Mouse (Mus musculus) lung, adult 2 months (tissue): ENCODE data around the gene Rybp. TPM values are rescaled to one million over a fixed set of nuclear protein-coding genes. Genes with fewer than 3 reads are reported as not detected.

ENCODE experiments used
- DNase-seq: peaks from one replicate; pipeline ENCODE4 v3.0.0; 2022
- H3K4me1 ChIP-seq: fragments of 200-500 bp; 2 replicates; pipeline ENCODE4 v1.6.1; 2011; ENCODE audit warnings: low read length; ENCODE audit not compliant: control insufficient read depth, insufficient read depth
- H3K4me3 ChIP-seq: fragments of 200-500 bp; replicated peaks from 2 replicates; pipeline ENCODE3; 2011; ENCODE audit warnings: low read depth, mild to moderate bottlenecking, control low read depth, low read length; ENCODE audit errors: extremely low read depth
- CTCF ChIP-seq: fragments of 200-500 bp; IDR thresholded peaks from 2 replicates; pipeline ENCODE4 v1.5.1; 2011; ENCODE audit warnings: mild to moderate bottlenecking, low read length, control low read depth; ENCODE audit not compliant: insufficient read depth
- POLR2A ChIP-seq: fragments of 200-500 bp; IDR thresholded peaks from 2 replicates; pipeline ENCODE4 v1.6.1; 2011; ENCODE audit warnings: low read depth, mild to moderate bottlenecking, control low read depth, low read length, borderline replicate concordance; ENCODE audit errors: extremely low read depth
- WGBS: fragments of 180-500 bp; shearing (Covaris S2); methylation state at CpG from one replicate; pipeline ENCODE4 v1.1.7; 2018; 5-methylcytosine and 5-hydroxymethylcytosine counted together
- polyA plus RNA-seq: library from polyadenylated mRNA; depleted of rRNA; stranded (reverse); fragments of >200 nt; gene quantifications from 2 replicates; pipeline ENCODE4 v1.2.3, GENCODE M21; 2012

Gene Rybp
- polyA plus RNA-seq, 1 experiment, result 30.6 TPM

DNA sequence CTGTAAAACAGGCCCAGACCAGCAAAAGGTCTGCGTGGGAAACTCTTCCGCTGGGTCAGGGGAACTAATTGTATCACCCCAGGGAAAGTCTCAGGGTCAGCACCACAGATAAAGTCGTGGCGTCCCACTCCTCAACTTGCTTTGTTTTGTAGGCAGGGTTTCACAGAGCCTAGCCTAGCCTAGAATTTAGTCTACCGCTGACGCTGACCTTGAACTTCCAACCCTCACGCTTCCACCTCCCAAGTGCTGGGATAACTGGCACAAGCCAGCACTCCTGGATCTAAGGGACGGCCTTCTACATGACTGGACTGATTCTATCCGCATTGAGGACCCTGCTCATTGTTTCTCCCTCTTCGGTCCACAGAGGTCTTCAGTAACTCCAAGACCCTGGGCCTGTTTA is 63.9 kb downstream of the Rybp start:
- no peak for TF ChIP-seq POLR2A
- 93% methylated on average over 10 of the region's 10 CpGs for WGBS
- Histone ChIP-seq H3K4me3 (no peak overlapping the region), H3K4me1 (no peaks in the 10 kb centered on the region)
- DNase-seq, result no peak

DNA sequence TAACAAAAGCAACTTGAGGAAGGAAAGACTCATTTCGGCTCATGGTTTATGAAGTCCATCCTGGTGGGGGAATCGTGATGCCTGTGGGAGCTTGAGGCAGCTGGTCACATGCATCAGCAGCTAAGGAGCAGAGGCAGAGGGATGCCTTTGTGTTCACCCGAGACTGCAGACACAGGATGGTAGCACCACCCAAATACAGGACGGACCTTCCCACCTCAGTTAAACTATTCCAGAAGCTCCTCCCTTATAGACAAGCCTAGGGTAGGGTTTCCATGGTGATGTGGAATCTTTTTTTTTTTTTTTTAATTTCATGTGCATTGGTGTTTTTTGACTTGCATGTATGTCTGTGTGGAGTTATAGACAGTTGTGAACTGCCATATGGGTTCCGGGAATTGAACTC is 64.4 kb downstream of the Rybp start:
- TF ChIP-seq POLR2A (no peak), CTCF (no peak)
- H3K4me3 ChIP-seq, result no peak overlapping the region
- 73% methylated on average over 5 of the region's 5 CpGs for WGBS

DNA sequence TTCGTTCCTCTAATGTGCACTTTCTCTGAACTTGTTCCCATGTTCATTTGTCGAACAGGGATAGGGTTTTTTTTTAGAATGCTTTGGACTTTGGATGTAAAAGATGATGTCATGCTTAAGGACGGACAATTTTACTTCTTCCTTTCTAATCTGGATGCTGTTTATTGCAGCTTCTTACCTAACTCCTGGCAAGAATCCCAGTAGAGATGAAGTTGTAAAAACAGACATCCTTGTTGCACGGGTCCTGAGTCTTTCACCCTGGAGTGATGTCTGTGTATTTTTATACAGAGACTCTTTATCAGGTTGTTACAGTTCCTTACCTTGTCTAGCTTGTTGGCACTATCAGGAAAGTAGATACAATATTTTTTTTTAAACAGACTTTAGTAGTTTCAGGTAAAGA is 65.5 kb downstream of the Rybp start:
- 51% methylated on average over 4 of the region's 4 CpGs for WGBS
- Histone ChIP-seq H3K4me1 (no peaks in the 10 kb centered on the region), H3K4me3 (no peak overlapping the region)
- DNase-seq, result no peak
- no peak for TF ChIP-seq POLR2A
- TF ChIP-seq CTCF, result no peak

More for the DNA sequence above, 64.4 kb downstream of the Rybp start:
- DNase-seq, result no peak
- H3K4me1 ChIP-seq, result no peaks in the 10 kb centered on the region

- no peak for DNase-seq
- H3K4me1 ChIP-seq, result no peaks in the 10 kb centered on the region
- H3K4me3 ChIP-seq, result no peak overlapping the region
- WGBS, result 89% methylated on average over 14 of the region's 14 CpGs
- TF ChIP-seq POLR2A, result no peak
- no peak for TF ChIP-seq CTCF
Measured at GRCm38 (mm10) chr6:100220917-100221560, 66.2 kb downstream of the Rybp start.

GRCm38 (mm10) chr6:100219971-100220370 is 67.3 kb downstream of the Rybp start:
- Histone ChIP-seq H3K4me3 (no peak overlapping the region), H3K4me1 (no peaks in the 10 kb centered on the region)
- TF ChIP-seq POLR2A (no peak), CTCF (no peak)
- WGBS, result 83% methylated on average over 3 of the region's 3 CpGs
- no peak for DNase-seq

- 74% methylated on average over 13 of the region's 13 CpGs for WGBS
Measured at GRCm38 (mm10) chr6:100218541-100219341, 68.5 kb downstream of the Rybp start.

DNA sequence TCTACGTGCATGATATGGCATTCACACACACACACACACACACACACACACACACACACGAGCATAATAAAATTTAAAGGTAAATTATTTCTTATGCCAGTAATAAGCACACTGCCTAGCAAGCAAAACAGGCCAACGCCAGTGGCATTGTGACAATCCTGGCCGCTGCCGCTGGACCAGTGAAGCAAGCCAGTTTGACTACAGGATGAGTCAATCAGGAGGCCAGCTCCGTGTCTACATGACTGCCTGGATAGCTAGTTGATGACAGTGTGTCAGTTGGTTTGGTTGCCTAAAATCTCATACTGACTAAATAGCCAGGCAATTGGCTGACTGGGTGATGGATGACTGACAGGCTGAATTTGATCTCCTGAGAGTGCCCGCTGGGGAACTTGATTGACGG is 69.8 kb downstream of the Rybp start:
- H3K4me1 ChIP-seq, result peaks cover 7% of the 10 kb centered on the region
- TF ChIP-seq CTCF, result no peak
- 91% methylated on average over 8 of the region's 8 CpGs for WGBS
- no peak overlapping the region for H3K4me3 ChIP-seq
- DNase-seq, result no peak

More at GRCm38 (mm10) chr6:100218541-100219341, 68.5 kb downstream of the Rybp start:
- DNase-seq, result no peak
- peaks cover 5% of the 10 kb centered on the region for H3K4me1 ChIP-seq
- TF ChIP-seq POLR2A, result no peak
- no peak for TF ChIP-seq CTCF
- no peak overlapping the region for H3K4me3 ChIP-seq

DNA sequence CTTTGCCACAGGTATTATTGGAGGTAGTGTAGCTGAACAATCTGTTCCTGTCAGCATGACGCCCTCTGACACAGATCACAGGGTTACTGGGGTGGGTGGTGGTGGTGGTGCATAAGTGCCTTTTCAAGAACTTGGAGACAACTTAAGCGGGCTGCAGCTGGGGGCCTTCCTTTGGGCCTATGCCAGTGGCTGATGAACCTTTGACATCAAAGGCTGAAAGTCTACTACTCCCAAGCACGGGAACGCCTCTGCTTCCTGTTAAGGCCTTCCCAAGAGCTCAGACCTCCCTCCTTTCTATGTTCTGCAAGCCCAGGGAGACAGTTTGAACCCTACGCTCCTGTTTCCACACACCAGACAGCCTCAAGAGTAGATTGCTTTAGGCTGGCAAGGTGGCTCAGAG is 70.3 kb downstream of the Rybp start:
- TF ChIP-seq POLR2A (no peak), CTCF (no peak)
- peaks cover 7% of the 10 kb centered on the region for H3K4me1 ChIP-seq
- WGBS, result 79% methylated on average over 5 of the region's 5 CpGs
- DNase-seq, result no peak
- no peak overlapping the region for H3K4me3 ChIP-seq

DNA sequence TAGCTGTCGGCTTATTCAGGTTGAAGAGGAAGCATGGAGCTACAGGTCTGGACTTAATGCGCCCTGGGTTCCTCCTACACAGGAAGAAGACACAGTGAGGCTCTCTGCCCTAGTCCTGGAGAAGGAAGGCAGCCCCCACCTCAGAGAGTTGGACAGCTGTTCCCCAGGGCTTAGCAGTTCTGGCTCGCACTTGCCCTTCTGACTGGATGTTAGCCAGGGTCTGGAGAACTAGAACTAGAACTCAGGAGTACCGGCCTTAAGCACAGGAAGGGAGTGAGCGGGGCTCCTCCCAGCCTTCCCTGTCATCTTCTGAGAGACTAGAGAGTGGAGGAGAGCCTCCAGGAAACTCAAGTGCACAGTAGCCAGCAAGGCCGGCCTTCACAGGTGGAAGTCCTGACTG is 71.5 kb downstream of the Rybp start:
- 45% methylated on average over 6 of the region's 6 CpGs for WGBS
- no peak for DNase-seq
- TF ChIP-seq POLR2A (no peak), CTCF (no peak)

GRCm38 (mm10) chr6:100214132-100214913 is 73.0 kb downstream of the Rybp start:
- no peak for DNase-seq
- Histone ChIP-seq H3K4me1 (peaks cover 11% of the 10 kb centered on the region), H3K4me3 (no peak overlapping the region)
- TF ChIP-seq POLR2A (no peak), CTCF (no peak)
- WGBS, result 55% methylated on average over 12 of the region's 13 CpGs

More for the DNA sequence above, 71.5 kb downstream of the Rybp start:
- peaks cover 10% of the 10 kb centered on the region for H3K4me1 ChIP-seq
- no peak overlapping the region for H3K4me3 ChIP-seq

- H3K4me3 ChIP-seq, result no peak overlapping the region
- TF ChIP-seq CTCF, result no peak
- no peak for TF ChIP-seq POLR2A
- H3K4me1 ChIP-seq, result peaks cover 11% of the 10 kb centered on the region
- WGBS, result 55% methylated on average over 9 of the region's 9 CpGs
- DNase-seq, result no peak
Measured at GRCm38 (mm10) chr6:100213596-100213995, 73.7 kb downstream of the Rybp start.
